Mouse (Mus musculus) layer of hippocampus, adult 11-12 months (tissue): Measurements from ENCODE around the gene Pfdn4.
A peak's percentile ranks its signal among the peaks of the same experiment; 100 is the strongest.

Source experiments
- DNase-seq: peaks from one replicate; pipeline ENCODE4 v3.0.0; 2022; ENCODE audit warnings: low spot score

The Pfdn4 gene

DNA sequence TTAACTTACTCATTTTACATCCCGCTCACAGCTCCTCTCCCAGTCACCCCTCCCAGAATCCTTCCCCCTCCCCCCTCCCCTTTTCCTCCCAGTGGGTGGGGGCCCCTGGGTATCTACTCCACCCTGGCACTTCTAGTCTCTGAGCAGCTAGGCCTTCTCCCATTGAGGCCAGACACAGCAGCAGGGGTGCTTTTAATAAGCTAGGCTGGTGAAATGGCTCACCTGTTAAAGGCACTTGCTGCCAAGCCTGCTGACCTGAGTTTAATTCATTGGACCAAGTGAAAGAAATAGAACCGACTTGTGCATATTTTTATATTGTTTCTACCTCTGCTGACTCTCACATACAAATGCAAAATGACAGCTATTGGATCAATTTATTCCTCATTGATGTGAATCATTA lies 52.9 kb downstream of the Pfdn4 start:
- DNase-seq: no peak

DNA sequence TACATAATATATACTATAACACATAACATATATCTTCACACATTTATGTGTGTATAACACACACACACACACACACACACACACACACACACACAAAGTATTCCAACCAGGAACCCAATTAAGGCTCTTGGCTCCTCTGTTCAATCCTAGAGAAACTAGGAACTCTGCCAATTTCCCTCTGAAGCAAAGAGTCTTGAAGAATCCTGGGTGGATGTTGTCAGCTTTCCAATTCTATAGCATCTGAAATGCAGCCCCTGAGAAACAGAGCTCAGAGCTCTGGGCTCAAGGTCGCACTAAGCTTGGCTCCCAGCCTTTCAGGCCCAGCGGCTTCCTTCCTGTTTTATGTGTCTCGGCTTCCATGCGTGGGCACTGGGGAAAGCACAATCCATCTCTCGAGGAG lies 54.0 kb downstream of the Pfdn4 start:
- DNase-seq: peak; percentile 8

DNA sequence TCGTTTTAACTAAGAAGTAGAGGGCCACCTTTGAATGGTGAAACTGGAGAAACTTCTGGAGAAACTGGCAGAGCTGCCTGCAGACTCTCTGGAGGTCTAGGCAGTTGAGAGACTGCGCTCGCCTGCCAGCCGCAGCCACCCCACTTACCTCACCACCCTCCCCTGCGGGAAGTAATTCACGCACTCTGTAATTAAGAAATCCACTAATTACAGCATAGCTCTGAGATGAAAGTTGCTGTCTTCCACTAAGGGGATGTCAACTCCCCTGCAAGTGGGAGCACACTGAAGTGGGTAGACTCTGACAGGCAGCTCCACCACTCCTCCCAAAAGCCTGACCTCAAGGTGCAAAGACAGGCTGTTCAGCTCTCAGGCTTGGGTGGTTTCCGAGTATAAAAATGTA lies 55.9 kb downstream of the Pfdn4 start:
- no peak for DNase-seq

DNA sequence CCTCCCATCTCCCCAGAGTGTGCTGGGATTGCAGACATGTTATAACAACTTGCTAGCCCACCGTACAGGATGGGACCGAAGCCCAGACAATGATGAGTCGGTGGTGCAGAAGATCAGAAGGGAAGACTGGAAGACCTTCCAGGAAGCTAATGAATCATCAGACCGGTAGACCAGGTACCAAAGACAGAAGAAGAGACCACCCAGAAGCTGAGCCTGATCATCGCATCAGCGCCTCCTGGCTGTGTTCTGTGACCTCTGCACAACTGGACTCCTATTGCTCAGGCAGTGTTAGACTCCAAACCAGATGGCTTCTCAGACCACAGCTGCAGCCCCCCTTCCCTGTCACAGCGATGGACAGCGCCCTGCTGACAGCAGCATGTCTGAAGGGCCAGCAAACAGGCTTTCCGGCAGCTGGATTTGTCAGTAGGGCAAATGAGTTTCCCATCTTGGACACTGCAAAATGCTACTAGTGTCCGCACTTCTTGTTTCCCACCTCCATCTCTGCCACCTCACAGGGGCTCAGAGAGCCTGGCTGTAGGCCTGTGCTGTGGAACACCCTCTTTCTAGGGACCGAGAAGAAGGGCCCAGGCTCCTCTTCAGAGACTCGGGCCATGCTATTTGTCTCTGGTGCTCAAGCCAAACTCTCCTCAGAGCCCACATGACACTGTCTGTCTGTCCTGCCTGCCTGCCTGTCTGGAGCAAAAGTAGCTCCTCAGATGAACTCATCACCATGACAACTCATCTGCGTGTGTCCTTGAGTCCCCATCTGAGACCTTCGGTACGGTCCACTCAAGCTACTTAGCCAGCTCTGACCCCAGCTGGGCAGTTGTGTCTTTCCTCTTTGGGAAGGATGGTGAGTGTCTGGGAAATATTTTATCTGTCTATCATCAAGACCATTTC lies 68.0 kb downstream of the Pfdn4 start:
- DNase-seq: no peak

DNA sequence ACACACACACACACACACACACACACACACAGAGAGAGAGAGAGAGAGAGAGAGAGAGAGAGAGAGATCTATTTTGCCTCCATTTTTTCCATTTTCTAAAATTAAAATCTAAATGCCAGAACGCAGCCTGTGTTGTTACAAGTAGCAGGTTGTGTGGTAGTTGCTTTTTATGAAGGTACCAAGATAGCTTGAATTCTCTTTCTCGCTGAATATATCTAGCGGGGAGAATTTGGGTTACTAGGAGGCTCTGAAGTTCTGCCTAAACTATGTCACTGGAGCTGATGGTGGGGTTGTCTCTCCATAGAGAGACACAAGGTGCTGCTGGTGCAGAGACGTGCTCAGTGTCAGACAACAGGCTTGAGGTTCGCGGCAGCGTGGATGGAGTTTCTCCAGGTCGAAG lies 68.8 kb downstream of the Pfdn4 start:
- no peak for DNase-seq
